Mouse (Mus musculus): ENCODE data around the gene Amh.

GRCm38 (mm10) chr10:80765746-80766145, 39.3 kb upstream of the Amh start:
- TF ChIP-seq CTCF (IDR thresholded peaks at IDR 0.05; ENCODE audit: low read depth, low read length) (no peak), POLR2AphosphoS5 (IDR thresholded peaks at IDR 0.05; ENCODE audit: insufficient replicate concordance, low read depth, low read length) (no peak), GATA1 (IDR thresholded peaks at IDR 0.05; ENCODE audit: borderline replicate concordance, low read length) (no peak), TAL1 (conservative IDR thresholded peaks at IDR 0.05; ENCODE audit: low read depth, low read length) (no peak), GATA2 (IDR thresholded peaks at IDR 0.05; ENCODE audit: borderline replicate concordance, low read depth, low read length) (no peak)
